Mouse (Mus musculus) stomach, postnatal 0 days (tissue): ENCODE measurements around the gene Smc3. TPM values are rescaled to one million over a fixed set of nuclear protein-coding genes. Genes with fewer than 3 reads are reported as not detected.
"Not testable (repeated sequence)": the region's sequence is repeated elsewhere in the genome, so short reads cannot be mapped to it uniquely, and the experiment has no call there.

Experiments
- ATAC-seq: fragments of 200-750 bp; cut with Nextera tagmentation; 2 replicates; pipeline ENCODE4 v1.8.0; 2017; ENCODE audit not compliant: low FRiP score, low TSS enrichment
- DNase-seq: peaks from one replicate; pipeline ENCODE4 v3.0.0-alpha.2; 2016; ENCODE audit warnings: low spot score
- H3K27ac ChIP-seq: fragments of 300-500 bp; sonication (generic); replicated peaks from 2 replicates; pipeline ENCODE4 v1.5.1; 2014; ENCODE audit warnings: mild to moderate bottlenecking, control low read depth
- H3K27me3 ChIP-seq: fragments of 300-500 bp; sonication (generic); 2 replicates; pipeline ENCODE4 v1.6.1; 2014; ENCODE audit warnings: low read length; ENCODE audit not compliant: control insufficient read depth, insufficient read depth
- H3K36me3 ChIP-seq: fragments of 300-500 bp; sonication (generic); 2 replicates; pipeline ENCODE4 v1.6.1; 2014; ENCODE audit warnings: low read length, mixed read lengths; ENCODE audit not compliant: control insufficient read depth, insufficient read depth
- H3K4me1 ChIP-seq: fragments of 300-500 bp; sonication (generic); replicated peaks from 2 replicates; pipeline ENCODE4 v1.6.1; 2014; ENCODE audit warnings: antibody characterized with exemption; ENCODE audit not compliant: control insufficient read depth, insufficient read depth
- H3K4me2 ChIP-seq: fragments of 300-500 bp; sonication (generic); replicated peaks from 2 replicates; pipeline ENCODE4 v1.6.1; 2014; ENCODE audit warnings: low read depth, mild to moderate bottlenecking, control low read depth, moderate library complexity
- H3K4me3 ChIP-seq: fragments of 300-500 bp; sonication (generic); 2 replicates; pipeline ENCODE4 v1.5.1; 2014; ENCODE audit warnings: low read depth, low read length, control low read depth
- H3K9ac ChIP-seq: fragments of 300-500 bp; sonication (generic); 2 replicates; pipeline ENCODE4 v1.6.1; 2014; ENCODE audit warnings: mild to moderate bottlenecking, low read length, control low read depth, mixed read lengths
- H3K9me3 ChIP-seq: fragments of 300-500 bp; sonication (generic); 2 replicates; pipeline ENCODE4 v1.6.1; 2016; ENCODE audit warnings: low read length; ENCODE audit not compliant: control insufficient read depth
- CTCF ChIP-seq: IDR thresholded peaks from 2 replicates; pipeline ENCODE4 v1.5.1; 2016; ENCODE audit warnings: antibody characterized with exemption, low read depth, mild to moderate bottlenecking, moderate library complexity
- EP300 ChIP-seq: optimal IDR thresholded peaks from 2 replicates; pipeline ENCODE3; 2016; ENCODE audit warnings: antibody characterized with exemption
- WGBS: fragments of 180-500 bp; shearing (Covaris S2); extraction: QIAGEN DNeasy Blood & Tissue Kit; methylation state at CpG from one replicate; pipeline ENCODE4 v1.1.7; 2014; 5-methylcytosine and 5-hydroxymethylcytosine counted together
- polyA plus RNA-seq: library from polyadenylated mRNA; unstranded; fragments of >200 nt; fragmentation: Nextera tagmentation; extraction: Ambion mirVana; gene quantifications from 2 replicates; pipeline ENCODE4 v1.2.1, GENCODE M21; 2015

Smc3 gene
- polyA plus RNA-seq, 1 experiment from 2014 or later, result 27.0 TPM

GRCm38 (mm10) chr19:53650921-53651320 lies 50.7 kb downstream of the Smc3 start:
- no peaks in the 10 kb centered on the region for H3K27me3 ChIP-seq
- DNase-seq (no peak), ATAC-seq (no peak)
- no peaks in the 10 kb centered on the region for H3K9me3 ChIP-seq
- H3K4me2 ChIP-seq, result no peak overlapping the region
- H3K27ac ChIP-seq, result no peak overlapping the region
- peaks cover 4% of the 10 kb centered on the region for H3K4me1 ChIP-seq
- 0 out of 2 replicates have a peak, but pooled peaks cover under 1% of the 10 kb centered on the region for H3K36me3 ChIP-seq
- H3K9ac ChIP-seq, result no peak overlapping the region
- no peak for TF ChIP-seq CTCF
- no peak overlapping the region for H3K4me3 ChIP-seq
- 69% methylated on average over 7 of the region's 7 CpGs for WGBS

GRCm38 (mm10) chr19:53652267-53652666 lies 52.1 kb downstream of the Smc3 start:
- TF ChIP-seq CTCF (no peak), EP300 (no peak)
- no peaks in the 10 kb centered on the region for H3K9me3 ChIP-seq
- peaks cover 4% of the 10 kb centered on the region for H3K4me1 ChIP-seq
- no peak overlapping the region for H3K9ac ChIP-seq
- no peaks in the 10 kb centered on the region for H3K27me3 ChIP-seq
- ATAC-seq, result no peak
- 60% methylated on average over 9 of the region's 9 CpGs for WGBS
- H3K36me3 ChIP-seq, result no peaks in the 10 kb centered on the region
- H3K4me2 ChIP-seq, result no peak overlapping the region
- no peak overlapping the region for H3K4me3 ChIP-seq
- DNase-seq, result no peak
- H3K27ac ChIP-seq, result no peak overlapping the region

GRCm38 (mm10) chr19:53653624-53654467 lies 53.6 kb downstream of the Smc3 start:
- no peak overlapping the region for H3K27ac ChIP-seq

GRCm38 (mm10) chr19:53656443-53656842 lies 56.2 kb downstream of the Smc3 start:
- not testable (repeated sequence) for H3K9me3 ChIP-seq, H3K4me1 ChIP-seq, H3K36me3 ChIP-seq, H3K4me3 ChIP-seq, H3K4me2 ChIP-seq, H3K9ac ChIP-seq, H3K27me3 ChIP-seq, H3K27ac ChIP-seq, DNase-seq, ATAC-seq
- WGBS, result 84% methylated on average over 11 of the region's 11 CpGs

More at GRCm38 (mm10) chr19:53653624-53654467, 53.6 kb downstream of the Smc3 start:
- WGBS, result 64% methylated on average over 20 of the region's 20 CpGs
- Histone ChIP-seq H3K9ac (no peak overlapping the region), H3K4me3 (no peak overlapping the region), H3K36me3 (no peaks in the 10 kb centered on the region), H3K4me2 (no peak overlapping the region), H3K4me1 (peaks cover 4% of the 10 kb centered on the region), H3K9me3 (no peaks in the 10 kb centered on the region), H3K27me3 (no peaks in the 10 kb centered on the region)
- TF ChIP-seq EP300 (no peak), CTCF (no peak)
- DNase-seq (no peak), ATAC-seq (peak; percentile 30)

GRCm38 (mm10) chr19:53657437-53657836 lies 57.2 kb downstream of the Smc3 start:
- H3K27ac ChIP-seq, result no peak overlapping the region
- whole genome bisulfite sequencing, result 63% methylated on average over 5 of the region's 5 CpGs
- no peak for TF ChIP-seq EP300
- TF ChIP-seq CTCF, result no peak
- no peak overlapping the region for H3K9ac ChIP-seq
- no peaks in the 10 kb centered on the region; the same call in 1 of the 2 replicates for H3K4me1 ChIP-seq
- no peak overlapping the region for H3K4me3 ChIP-seq
- no peaks in the 10 kb centered on the region for H3K36me3 ChIP-seq
- no peak overlapping the region for H3K4me2 ChIP-seq
- ATAC-seq (no peak), DNase-seq (peak; percentile 2)
- no peaks in the 10 kb centered on the region for H3K9me3 ChIP-seq
- no peaks in the 10 kb centered on the region for H3K27me3 ChIP-seq

- TF ChIP-seq EP300, result no peak
- no peak for TF ChIP-seq CTCF
- Histone ChIP-seq H3K4me1 (no peaks in the 10 kb centered on the region; the same call in 1 of the 2 replicates), H3K27me3 (no peaks in the 10 kb centered on the region), H3K9me3 (no peaks in the 10 kb centered on the region), H3K4me3 (no peak overlapping the region), H3K9ac (no peak overlapping the region), H3K4me2 (no peak overlapping the region), H3K27ac (no peak overlapping the region), H3K36me3 (no peaks in the 10 kb centered on the region)
- no peak for ATAC-seq
- 82% methylated on average over 9 of the region's 9 CpGs for WGBS
- DNase-seq, result no peak
Measured at GRCm38 (mm10) chr19:53660722-53661420, 60.7 kb downstream of the Smc3 start.
